Mouse (Mus musculus) brain, embryonic 18.5 days (tissue): ENCODE measurements around the gene Olfr1371.
"Not testable (repeated sequence)": the region's sequence is repeated elsewhere in the genome, so short reads cannot be mapped to it uniquely, and the experiment has no call there.

Experiments
- DNase-seq: peaks from one replicate; pipeline ENCODE4 v3.0.0-alpha.2; 2012; ENCODE audit warnings: low read depth, low spot score

The Olfr1371 gene

DNA sequence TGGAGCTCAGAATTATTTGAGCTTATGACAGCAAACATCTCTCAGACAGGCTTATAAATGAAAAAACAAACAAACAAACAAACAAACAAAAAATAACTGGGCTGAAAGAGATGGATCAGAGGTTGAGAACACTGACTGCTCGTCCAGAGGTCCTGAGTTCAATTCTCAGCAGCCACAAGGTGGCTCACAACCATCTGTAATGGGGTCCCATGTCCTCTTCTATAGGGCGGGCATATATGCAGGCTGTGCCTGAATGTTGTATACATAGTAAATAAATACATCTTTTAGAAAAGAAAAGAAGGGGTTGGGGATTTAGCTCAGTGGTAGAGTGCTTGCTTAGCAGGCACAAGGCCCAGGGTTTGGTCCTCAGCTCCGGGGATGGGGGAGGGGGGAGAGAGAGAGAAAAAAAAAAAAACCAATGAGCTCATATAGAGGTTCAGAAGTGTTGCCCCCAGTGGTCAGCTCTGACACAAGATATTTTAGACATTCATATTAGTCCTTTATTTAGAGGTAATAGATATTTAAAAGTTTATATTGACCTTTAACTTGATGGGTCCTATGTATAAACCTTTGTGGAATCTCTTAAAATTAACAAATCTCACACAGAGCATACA lies 12.3 kb upstream of the Olfr1371 start:
- DNase-seq, result no peak

DNA sequence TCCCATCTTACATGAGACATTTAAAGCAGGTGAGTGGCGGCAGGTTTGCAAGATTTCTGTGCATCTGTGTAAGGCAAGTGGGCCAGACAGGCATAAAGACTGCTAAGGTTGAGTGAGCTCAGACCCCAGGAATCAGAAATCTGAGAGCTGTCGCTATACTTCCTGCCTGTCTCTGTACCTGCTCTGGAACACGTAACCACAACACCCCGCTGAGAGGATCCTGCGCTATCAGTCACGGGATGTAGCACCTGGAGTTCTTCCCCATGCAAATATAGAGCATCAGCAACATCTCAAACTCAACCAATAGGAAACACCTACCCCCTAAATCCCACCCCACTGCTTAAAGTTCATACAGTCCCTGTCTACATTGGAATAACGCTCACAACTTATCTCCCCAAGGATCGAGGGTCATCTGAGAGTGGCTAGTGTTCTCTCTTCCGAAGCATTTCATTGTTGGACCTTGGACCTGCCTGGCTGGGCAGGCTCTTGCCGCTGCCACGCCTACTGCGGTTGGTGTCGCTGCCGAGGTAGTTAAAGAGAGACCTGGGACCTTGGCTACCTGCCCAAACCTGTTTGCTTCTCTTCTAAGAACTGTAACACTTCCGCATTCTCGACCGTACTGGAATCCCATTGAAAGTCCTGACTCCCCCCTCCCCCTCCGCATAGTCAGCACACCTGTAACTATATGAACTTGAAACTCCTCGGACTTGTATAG lies 10.3 kb upstream of the Olfr1371 start:
- no peak for DNase-seq

GRCm38 (mm10) chr11:52222891-52223290 lies 9.1 kb upstream of the Olfr1371 start:
- no peak for DNase-seq

- DNase-seq, result not testable (repeated sequence)
These were observed 8.1 kb upstream of the Olfr1371 start for GRCm38 (mm10) chr11:52221921-52222320.

DNA sequence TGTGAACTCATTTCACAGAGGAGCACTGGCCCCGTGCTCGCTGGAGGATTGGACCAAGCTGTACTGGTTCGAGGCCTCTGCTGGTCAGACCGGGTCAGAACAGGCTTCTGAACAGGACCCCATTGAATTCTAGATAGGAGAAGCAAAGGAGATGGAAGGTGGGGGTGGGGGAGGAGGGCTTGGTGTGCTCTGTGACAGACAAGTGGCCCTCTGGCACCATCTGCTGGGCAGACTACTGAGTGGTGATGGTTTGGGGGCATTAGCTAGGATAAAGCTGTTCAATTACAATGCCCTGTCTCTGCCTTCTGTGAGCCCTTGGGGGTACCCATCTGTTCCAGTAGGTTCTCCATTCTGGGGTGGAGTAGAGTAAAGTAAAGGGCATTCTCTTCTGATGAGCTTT lies 6.5 kb upstream of the Olfr1371 start:
- DNase-seq, result peak; percentile 28

DNA sequence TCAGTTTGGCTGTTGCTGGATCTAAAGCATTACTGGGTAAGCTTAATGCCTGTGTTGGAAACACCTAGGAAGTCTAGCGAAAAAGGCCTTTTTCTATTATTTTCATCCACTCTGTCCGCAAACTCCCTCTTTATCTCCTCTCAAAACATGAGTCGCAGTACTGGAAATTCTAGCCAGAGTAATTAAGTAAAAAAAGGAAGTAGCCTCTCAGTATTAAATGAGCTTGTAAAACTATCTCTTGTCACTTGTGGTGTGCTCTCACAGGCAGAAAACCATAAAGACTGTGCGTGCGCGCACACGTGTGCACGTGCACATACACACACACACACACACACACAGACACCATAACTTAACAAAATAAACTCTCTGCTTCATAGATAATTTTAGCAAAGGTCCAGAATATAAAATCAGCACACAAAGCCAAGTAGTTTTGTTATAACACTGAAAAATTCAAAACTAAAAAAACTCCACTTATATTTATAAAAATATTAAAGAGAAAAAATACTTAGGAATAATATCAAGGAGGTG lies 17.2 kb downstream of the Olfr1371 start:
- not testable (repeated sequence) for DNase-seq

DNA sequence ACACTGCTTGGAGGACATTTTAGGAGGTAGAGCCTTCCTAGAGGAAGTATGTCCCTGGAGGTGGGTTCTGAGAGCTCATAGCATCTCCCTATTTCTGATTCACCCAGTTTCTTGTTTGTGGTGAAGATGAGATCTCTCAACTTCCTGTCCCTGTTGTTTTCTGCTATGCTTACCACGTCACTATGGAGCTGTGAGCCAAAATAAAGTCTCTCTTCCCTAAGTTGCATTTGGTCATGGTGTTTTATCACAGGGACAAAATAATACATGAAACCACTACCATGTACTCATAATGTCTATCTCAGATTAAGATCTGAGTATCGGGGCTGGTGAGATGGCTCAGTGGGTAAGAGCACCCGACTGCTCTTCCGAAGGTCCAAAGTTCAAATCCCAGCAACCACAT lies 33.1 kb downstream of the Olfr1371 start:
- DNase-seq, result not testable (repeated sequence)

GRCm38 (mm10) chr11:52179897-52180296 lies 33.9 kb downstream of the Olfr1371 start:
- not testable (repeated sequence) for DNase-seq

- no peak for DNase-seq
These were observed 45.3 kb downstream of the Olfr1371 start for GRCm38 (mm10) chr11:52168461-52168860.

- not testable (repeated sequence) for DNase-seq
These were observed 45.9 kb downstream of the Olfr1371 start for GRCm38 (mm10) chr11:52167901-52168302.

- DNase-seq, result no peak
These were observed 46.7 kb downstream of the Olfr1371 start for GRCm38 (mm10) chr11:52167126-52167525.

DNA sequence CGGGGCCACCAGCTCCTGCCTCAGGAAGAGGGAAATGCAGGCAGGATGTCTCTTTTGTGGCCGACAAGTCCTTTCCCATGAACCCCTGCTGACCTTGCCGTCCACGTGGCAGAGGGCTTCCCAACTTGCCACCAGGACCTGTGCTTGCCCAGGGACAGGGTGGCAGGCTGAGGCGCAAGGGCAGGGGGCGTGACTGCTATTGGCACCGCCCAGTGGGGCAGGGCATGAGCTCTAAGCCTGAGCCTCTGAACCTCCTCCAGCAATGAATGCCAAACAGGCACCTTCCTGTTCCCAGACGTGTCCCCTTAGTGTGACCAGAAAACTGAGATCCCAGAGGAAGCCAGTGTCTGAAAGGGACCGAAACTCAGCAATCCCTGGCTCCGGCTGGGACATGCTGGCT lies 49.9 kb downstream of the Olfr1371 start:
- DNase-seq, result no peak
